Mouse (Mus musculus) bone marrow macrophage, adult 2 months (primary cell): ENCODE data around the gene Hspa2. TPM values are rescaled to one million over a fixed set of nuclear protein-coding genes. Genes with fewer than 3 reads are reported as not detected.
A peak's percentile ranks its signal among the peaks of the same experiment; 100 is the strongest.

Experiments used
- H3K27ac ChIP-seq: 2 replicates; pipeline ENCODE4 v1.5.1; 2012; ENCODE audit warnings: low read depth, low read length; ENCODE audit not compliant: insufficient read depth
- H3K4me1 ChIP-seq: 2 replicates; pipeline ENCODE4 v1.6.1; 2012; ENCODE audit warnings: low read length; ENCODE audit not compliant: control insufficient read depth, insufficient read depth
- H3K4me3 ChIP-seq: 2 replicates; pipeline ENCODE4 v1.5.1; 2012; ENCODE audit warnings: mild to moderate bottlenecking, low read length, moderate library complexity; ENCODE audit not compliant: insufficient read depth
- CTCF ChIP-seq: IDR thresholded peaks from 2 replicates; pipeline ENCODE4 v1.5.1; 2012; ENCODE audit warnings: low read depth, mild to moderate bottlenecking, low read length, moderate library complexity
- POLR2A ChIP-seq: IDR thresholded peaks from 2 replicates; pipeline ENCODE4 v1.6.1; 2012; ENCODE audit warnings: mild to moderate bottlenecking, low read depth, low read length, borderline replicate concordance
- polyA plus RNA-seq: library from polyadenylated mRNA; stranded (reverse); fragments of >200 nt; gene quantifications from 2 replicates; pipeline ENCODE4 v1.2.4, GENCODE M21; 2012; ENCODE audit not compliant: missing spikeins, insufficient read depth, insufficient read length

Hspa2 gene
- polyA plus RNA-seq, 1 experiment, result 8.0 TPM

DNA sequence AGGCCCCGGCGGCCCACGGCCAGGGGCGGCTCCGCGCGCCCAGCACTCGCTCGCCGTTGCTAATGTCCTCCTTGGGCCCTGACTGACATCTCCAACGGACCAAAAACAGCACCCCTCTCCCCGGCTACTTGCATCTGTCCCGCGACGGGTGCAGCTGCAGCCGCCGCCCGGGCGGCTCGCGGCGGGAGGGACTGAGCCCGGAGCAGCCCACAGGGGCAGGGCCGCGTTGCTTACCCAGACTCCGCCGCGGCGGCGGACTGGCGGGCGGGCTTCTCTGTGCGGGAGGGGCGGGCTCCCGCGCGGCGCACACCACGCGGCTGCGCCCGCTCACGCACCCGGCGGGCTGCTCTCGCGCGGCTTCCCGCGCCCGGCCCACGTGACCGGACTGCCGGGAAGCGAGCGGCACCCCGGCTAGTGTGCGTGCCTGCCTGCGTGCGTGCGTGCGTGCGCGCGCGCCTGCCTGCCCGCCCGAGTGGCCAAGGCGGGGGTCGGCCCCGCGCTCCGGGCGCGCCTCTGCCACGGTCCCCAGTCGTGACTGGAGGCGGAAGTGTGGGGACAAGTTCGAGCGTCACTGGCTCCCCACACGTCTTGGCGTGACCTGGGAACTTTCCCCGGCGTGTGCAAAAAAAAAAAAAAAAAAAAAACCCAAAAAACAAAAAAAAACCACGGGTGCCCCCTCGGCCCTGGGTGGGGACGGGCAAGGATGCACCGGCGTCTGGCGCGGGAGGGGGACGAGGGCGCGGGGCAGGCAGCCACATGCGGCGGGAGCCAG lies 34.6 kb upstream of the Hspa2 start, which contains the start of gene Zbtb25:
Zbtb25 (minus strand) TSS at position 397 of the 772 bp plus-strand sequence.
- TF ChIP-seq CTCF, result no peak
- no peak for TF ChIP-seq POLR2A
- peak within 1 kb of the TSS; percentile 83 for H3K4me3 ChIP-seq
- H3K27ac ChIP-seq, result peak within 1 kb of the TSS; percentile 93
- peaks cover 34% of the 10 kb centered on the region for H3K4me1 ChIP-seq

DNA sequence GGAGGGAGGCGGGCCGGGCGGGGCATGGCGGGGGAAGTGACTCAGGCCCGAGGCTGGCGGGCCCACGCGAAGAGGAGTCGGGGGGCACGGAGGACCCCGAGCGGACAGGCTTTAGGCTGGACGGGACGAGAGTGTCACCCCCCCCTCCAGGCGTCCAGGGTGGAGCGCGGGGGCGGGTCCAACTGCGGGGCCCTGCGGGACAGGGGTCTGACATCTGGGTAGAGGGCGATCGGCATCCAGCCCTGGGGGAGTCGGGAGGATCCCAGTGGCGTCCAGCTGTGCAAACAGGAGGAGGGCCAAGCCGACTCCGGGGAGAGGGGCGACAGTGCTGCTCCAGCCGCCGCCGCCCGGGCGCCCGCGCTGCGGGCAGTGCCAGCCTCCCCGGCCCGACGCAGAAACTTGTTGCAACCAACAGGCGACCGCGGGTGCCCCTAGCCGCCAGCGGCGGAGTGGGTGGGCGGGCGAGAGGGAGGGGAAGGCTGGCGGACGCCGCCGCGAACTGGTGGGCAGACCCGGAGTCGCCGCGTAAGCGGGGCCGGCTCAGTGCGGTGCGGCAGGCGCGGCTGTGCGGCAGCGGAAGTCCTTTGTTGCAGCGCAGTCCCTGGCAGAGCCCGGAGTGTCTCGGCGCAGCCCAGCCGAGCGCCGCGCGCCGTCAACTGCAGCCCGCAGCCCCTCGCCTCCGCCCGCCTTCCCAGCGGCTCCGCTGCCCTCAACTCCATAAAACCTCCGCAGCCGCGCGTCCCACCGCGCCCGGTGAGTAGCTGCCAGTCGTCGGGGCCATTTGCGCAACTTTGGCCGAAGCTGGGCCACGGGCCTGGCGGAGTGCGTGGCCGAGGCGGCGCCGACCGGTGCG lies 33.8 kb upstream of the Hspa2 start, which contains the start of gene Zbtb1:
Zbtb1 (plus strand) TSS at position 289 of the 853 bp plus-strand sequence.
- Histone ChIP-seq H3K4me1 (peaks cover 37% of the 10 kb centered on the region), H3K27ac (peak within 1 kb of the TSS; percentile 93), H3K4me3 (peak within 1 kb of the TSS; percentile 83)
- no peak for TF ChIP-seq POLR2A
- no peak for TF ChIP-seq CTCF

DNA sequence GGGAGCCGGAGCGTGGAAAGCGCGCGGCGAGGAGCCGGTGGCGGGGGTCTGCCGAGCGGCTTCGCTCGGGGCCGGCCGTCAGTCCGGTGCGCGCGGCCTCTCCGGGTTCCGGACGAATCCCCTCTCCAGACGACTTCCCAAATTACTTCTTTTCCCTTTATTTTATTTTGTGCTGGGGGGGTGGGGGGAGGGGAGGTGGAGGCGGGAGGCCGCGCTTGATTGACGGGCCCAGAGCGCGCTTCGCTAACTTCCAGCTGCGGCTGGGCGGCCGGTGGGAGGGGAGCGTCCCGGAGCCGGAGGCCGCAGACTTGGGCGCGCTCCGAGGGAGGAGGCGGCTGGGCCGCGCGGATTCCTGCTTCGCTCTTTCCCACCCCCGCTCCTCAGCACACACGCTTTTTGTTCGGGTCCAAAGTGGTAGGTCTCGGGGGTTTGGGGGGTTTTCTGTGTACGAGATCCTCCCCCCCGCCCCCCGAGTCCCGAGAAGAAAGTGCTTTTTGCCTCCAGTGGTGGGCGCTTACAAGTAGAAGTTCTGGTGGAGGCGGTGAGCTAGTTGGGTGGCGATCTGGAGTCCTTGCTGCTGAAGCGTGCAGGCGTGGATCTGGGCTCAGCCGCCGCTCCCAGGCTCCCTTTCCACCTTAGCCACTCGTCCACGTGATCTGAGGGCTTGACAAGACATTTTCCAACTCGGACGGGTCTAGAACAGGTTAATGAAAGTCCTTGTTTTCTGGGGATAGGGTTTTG lies 33.0 kb upstream of the Hspa2 start:
- peak overlapping the region; percentile 83 for H3K4me3 ChIP-seq
- no peak for TF ChIP-seq CTCF
- no peak for TF ChIP-seq POLR2A
- H3K27ac ChIP-seq, result peak overlapping the region; percentile 93
- H3K4me1 ChIP-seq, result peaks cover 39% of the 10 kb centered on the region

DNA sequence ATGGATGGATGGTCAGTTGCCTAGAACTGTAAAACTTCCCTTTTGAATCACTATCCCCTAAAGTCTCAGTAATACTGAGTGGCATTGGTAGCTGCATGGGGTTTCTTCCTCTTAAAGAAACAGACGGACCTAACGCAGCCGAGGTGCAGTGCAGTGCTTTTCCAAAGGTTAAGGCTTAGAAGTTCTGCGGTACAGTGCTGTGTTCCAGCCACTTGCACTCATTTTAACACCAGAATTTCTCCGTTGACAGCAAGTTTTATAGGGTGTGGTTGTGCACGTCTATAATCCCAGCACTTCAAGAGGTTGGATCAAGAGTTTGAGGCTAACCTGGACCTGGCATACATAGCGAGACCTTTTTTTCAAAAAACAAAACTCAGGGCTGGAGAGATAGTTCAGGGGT lies 31.9 kb upstream of the Hspa2 start:
- peaks cover 43% of the 10 kb centered on the region for H3K4me1 ChIP-seq
- peak overlapping the region; percentile 53 for H3K27ac ChIP-seq
- H3K4me3 ChIP-seq, result peak overlapping the region; percentile 83
- TF ChIP-seq CTCF (no peak), POLR2A (no peak)

DNA sequence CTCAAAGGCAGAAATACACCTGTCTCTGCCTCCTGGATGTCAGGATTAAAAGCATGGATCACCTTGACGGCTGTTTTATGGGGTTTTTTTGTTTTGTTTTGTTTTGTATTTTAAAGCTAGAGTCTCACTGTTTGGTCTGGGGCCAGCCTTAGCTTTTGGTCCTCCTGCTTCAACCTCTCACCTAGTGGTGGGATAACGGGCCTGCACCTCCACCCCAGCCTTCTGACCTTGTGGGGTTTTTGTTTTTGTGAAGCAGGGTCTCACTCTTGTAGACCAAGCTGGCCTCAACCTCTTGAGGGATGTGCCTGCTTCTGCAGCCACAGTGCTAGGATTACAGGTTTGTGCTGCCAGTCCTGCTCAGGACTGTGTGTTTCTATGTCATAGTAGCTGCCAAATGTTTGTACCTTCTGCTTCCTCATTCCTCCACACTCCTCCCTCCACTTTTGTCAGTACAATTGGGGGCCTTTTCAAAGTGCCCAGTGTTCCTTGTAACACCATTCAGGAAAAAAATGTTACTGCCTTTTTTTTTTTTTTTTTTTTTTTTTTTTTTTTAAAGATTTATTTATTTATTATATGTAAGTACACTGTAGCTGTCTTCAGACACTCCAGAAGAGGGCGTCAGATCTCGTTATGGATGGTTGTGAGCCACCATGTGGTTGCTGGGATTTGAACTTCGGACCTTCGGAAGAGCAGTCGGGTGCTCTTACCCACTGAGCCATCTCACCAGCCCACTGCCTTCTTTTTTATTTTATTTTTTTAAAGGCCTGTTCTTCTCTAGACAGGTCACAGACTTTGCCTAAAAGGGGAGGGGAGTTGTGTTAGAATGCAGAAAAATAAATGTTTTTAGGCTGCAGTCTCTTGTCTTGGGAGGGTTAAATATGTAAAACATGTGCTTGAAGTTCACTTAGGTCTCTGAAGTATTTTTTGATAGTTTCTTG lies 30.8 kb upstream of the Hspa2 start:
- TF ChIP-seq POLR2A (no peak), CTCF (no peak)
- H3K4me1 ChIP-seq, result peaks cover 44% of the 10 kb centered on the region
- peak overlapping the region; percentile 7; the same call in 1 of the 2 replicates for H3K27ac ChIP-seq
- H3K4me3 ChIP-seq, result peak overlapping the region; percentile 83

DNA sequence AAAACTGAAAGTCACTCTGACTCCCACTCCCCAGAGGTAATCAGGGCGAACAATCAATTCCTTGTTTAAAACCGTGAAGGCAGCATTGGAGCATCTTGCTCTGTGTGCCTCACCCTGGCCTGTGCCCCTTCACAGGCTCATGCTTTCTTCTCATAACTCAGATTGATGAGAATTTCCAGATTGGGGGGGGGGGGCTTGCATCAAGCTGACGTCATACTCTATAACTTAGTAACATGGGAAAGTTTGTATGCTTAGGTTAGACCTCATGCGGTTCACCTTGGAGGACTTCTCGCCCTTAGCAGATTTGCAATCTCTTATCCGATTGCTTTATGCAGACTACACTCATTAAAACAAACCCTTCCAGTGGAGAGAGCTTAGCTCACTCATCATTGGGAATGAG lies 30.0 kb upstream of the Hspa2 start:
- no peak overlapping the region for H3K4me3 ChIP-seq

DNA sequence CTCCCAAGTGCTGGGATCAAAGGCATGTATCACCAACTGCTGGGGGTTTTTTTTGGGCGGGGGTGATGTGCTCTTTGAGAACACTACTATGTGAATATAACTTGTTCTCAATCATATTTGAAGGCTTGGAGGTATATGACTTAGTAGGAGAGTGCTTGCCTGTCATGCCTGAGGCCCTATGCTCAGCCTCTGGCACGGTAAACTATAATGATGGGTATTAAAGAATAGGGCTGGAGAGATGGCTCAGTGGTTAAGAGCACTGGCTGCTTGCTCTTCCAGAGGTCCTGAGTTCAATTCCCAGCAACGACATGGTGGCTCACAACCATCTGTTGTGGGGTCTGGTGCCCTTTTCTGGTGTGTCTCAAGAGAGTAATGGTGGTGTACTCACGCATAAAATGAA lies 29.1 kb upstream of the Hspa2 start:
- Histone ChIP-seq H3K4me3 (no peak overlapping the region), H3K4me1 (peaks cover 50% of the 10 kb centered on the region), H3K27ac (no peak overlapping the region)
- no peak for TF ChIP-seq CTCF
- TF ChIP-seq POLR2A, result no peak

More for the DNA sequence above, 30.0 kb upstream of the Hspa2 start:
- Histone ChIP-seq H3K4me1 (peaks cover 46% of the 10 kb centered on the region), H3K27ac (no peak overlapping the region)
- TF ChIP-seq CTCF, result no peak
- no peak for TF ChIP-seq POLR2A

DNA sequence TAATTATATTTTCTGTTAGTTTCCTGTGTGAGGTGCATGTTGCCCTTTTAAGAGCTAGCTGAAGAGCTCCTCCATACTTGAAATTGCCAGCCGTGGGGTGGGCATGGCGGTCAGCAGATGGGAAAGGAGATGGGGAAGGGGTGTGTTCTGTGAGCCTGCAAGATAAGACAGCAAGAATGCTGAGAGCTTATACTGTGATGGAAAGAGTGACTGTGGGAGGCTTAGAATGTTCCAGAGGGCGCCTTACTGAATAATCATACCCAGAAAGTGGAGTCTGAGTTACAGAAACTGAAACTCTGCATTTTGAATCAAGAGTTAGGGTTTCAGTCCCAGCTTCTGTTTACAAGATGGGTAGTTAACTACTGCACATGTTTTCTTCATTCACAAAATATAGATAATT lies 28.5 kb upstream of the Hspa2 start:
- Histone ChIP-seq H3K4me3 (no peak overlapping the region), H3K4me1 (peaks cover 50% of the 10 kb centered on the region), H3K27ac (0 out of 2 replicates have a peak overlapping the region, but pooled peaks have one; percentile 16)
- TF ChIP-seq POLR2A, result no peak
- TF ChIP-seq CTCF, result no peak
